Mouse (Mus musculus) forebrain, embryonic 10.5 days (tissue): ENCODE measurements around the gene Patj. TPM values are rescaled to one million over a fixed set of nuclear protein-coding genes. Genes with fewer than 3 reads are reported as not detected.

Experiments used
- DNase-seq: peaks from one replicate; pipeline ENCODE4 v3.0.0-alpha.2; 2017; ENCODE audit warnings: low spot score; ENCODE audit errors: extremely low spot score
- H3K27ac ChIP-seq: fragments of 300-500 bp; sonication (generic); 2 replicates; pipeline ENCODE4 v1.5.1; 2016; ENCODE audit warnings: mild to moderate bottlenecking
- H3K27me3 ChIP-seq: fragments of 300-500 bp; sonication (generic); 2 replicates; pipeline ENCODE4 v1.6.1; 2016; ENCODE audit warnings: mild to moderate bottlenecking; ENCODE audit not compliant: poor library complexity, severe bottlenecking
- H3K36me3 ChIP-seq: fragments of 300-500 bp; sonication (generic); replicated peaks from 2 replicates; pipeline ENCODE4 v1.6.1; 2016; ENCODE audit warnings: mild to moderate bottlenecking, moderate library complexity
- H3K4me1 ChIP-seq: fragments of 300-500 bp; sonication (generic); 2 replicates; pipeline ENCODE4 v1.6.1; 2016
- H3K4me3 ChIP-seq: fragments of 300-500 bp; sonication (generic); 2 replicates; pipeline ENCODE4 v1.5.1; 2016; ENCODE audit warnings: mild to moderate bottlenecking, moderate library complexity
- H3K9me3 ChIP-seq: fragments of 300-500 bp; sonication (generic); 2 replicates; pipeline ENCODE4 v1.6.1; 2016; ENCODE audit warnings: mild to moderate bottlenecking, moderate library complexity
- WGBS: fragments of 180-500 bp; shearing (Covaris S2); methylation state at CpG from one replicate; pipeline ENCODE4 v1.1.7; 2016; 5-methylcytosine and 5-hydroxymethylcytosine counted together
- polyA plus RNA-seq: library from polyadenylated mRNA; unstranded; fragments of >200 nt; fragmentation: Nextera tagmentation; extraction: Ambion mirVana; gene quantifications from 2 replicates; pipeline ENCODE4 v1.2.1, GENCODE M21; 2016

The Patj gene
- 10.2 and 11.2 TPM in 2 replicates for polyA plus RNA-seq

DNA sequence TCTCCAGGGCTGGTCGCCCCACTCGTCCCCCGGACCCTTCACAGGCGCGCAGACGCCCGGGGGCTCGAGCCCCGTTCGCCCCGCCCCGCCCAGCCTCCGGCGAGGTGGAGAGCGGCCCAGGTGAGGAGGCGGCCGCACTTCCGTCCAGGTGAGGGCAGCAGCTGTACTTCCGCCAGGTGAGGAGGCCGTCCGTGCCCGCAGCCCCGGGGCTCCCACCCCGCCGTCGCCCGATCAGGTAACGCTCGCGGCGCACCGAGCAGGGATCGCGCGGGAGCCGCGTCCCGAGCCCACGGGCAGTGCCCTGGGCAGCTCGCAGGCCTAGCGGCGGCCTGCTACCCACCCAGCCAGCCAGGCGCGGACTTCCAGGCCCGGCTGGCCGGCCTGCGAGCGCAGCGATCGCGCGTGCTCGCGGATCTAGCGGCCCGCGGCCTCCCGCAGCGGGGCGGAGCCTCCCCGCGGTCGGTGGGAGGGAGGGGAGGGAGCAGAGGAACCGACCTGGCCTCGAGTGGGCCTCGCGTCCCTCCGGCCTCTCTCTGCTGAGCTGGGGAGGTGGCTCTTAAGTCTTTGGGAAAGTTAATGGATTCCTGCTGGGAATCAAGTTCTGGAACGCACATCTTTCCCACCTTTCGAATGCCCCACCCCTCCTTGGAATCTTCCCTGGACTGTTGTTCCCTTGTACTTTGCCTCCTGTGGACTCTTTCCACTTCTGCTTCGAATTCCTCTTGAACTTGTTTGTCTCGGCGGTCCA, at the start of gene Patj:
Gene Patj, plus strand, starts transcription at position 96 of the 748 bp plus-strand sequence.
- Histone ChIP-seq H3K9me3 (no peaks in the 10 kb centered on the region), H3K36me3 (no peaks in the 10 kb centered on the region), H3K27me3 (peaks cover 9% of the 10 kb centered on the region), H3K4me1 (peaks cover 15% of the 10 kb centered on the region), H3K4me3 (peak within 1 kb of the TSS; percentile 88), H3K27ac (peak within 1 kb of the TSS; percentile 94)
- WGBS: 1% methylated on average over 70 of the region's 73 CpGs
- DNase-seq: peak; percentile 39

DNA sequence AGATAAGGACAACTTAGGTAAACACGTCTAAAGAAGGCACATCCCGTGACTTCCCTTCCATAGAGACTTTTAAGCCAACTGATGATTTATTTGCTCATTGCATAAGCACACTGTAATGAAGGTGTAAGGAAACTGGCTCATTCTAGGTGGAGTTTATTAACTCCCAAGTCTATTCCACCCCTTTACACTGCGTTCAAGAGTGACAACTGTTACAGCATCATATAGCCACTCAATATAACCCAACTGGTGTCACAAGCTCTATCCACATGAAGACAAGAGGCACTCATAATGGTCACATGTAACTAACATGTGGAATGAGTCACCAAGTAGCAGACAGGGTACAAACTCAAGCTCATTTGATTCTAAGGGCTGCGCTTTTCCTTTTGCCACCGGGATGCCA, 47.0 kb upstream of the Patj start:
- DNase-seq: no peak
- no peaks in the 10 kb centered on the region for H3K9me3 ChIP-seq
- peaks cover 3% of the 10 kb centered on the region; the same call in 1 of the 2 replicates for H3K36me3 ChIP-seq
- WGBS: 92% methylated on average over 5 of the region's 5 CpGs
- no peak overlapping the region for H3K4me3 ChIP-seq
- no peaks in the 10 kb centered on the region for H3K27me3 ChIP-seq
- no peaks in the 10 kb centered on the region for H3K4me1 ChIP-seq
- no peak overlapping the region for H3K27ac ChIP-seq

DNA sequence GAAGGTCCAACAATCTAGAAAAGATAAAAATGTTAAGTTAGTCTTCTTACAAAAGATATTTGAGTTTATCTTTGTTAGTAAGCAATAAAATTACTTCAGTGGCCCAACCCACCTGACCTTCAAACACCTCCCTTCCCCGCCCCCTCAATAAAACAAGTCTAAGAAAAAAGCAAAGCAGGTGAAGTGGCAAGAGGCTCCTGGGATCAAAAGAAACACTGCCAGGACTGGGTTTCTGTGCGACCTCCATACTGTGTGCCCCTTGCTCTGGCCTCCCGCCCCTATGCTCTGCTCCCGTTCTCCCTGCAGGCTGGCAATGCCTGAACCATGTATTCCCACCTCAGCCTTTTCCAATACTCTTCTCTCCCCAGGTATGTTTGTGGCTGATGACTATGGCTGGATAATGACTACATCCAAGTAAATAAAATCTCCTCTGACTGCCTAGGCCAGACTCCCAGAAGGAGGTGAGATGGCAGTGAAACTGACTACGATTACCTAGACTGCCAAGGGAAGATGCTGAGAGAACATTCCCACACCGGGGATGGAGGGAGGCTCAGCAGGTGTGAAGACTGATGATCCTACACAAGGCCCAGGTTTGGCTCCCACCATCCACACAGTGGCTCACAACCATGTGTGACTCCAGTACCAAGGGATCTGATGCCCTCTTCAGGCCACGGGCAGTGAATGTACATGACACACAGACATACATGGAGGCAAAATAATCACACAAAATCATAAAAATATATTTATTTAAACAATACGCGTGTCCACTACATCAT, 37.4 kb upstream of the Patj start:
- DNase-seq: no peak
- Histone ChIP-seq H3K9me3 (no peaks in the 10 kb centered on the region), H3K4me1 (no peaks in the 10 kb centered on the region), H3K27ac (no peak overlapping the region), H3K36me3 (peaks cover 63% of the 10 kb centered on the region), H3K4me3 (no peak overlapping the region), H3K27me3 (no peaks in the 10 kb centered on the region)
- WGBS: 95% methylated on average over 9 of the region's 9 CpGs

DNA sequence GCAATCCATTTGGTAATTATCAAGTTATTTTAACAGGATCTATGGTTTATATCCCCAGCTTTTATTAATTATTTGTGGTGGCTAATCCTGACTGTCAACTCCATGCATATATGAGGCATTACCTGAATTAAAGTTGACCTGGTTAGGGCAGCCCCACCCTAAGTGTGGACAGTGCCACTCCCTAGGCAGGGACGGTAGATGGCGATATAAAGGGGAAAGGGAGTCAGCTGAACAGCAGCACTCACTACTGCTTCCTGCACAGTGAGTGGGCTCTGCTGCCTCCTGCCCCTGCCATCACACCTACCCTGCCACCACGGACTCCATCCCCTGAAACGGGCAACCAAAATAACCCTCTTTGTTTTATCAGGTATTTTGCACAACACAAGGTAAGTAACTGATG, 20.2 kb upstream of the Patj start:
- Histone ChIP-seq H3K4me3 (no peak overlapping the region), H3K4me1 (no peaks in the 10 kb centered on the region), H3K36me3 (peaks cover 34% of the 10 kb centered on the region), H3K27me3 (no peaks in the 10 kb centered on the region), H3K9me3 (no peaks in the 10 kb centered on the region), H3K27ac (no peak overlapping the region)
- 62% methylated on average over 4 of the region's 4 CpGs for WGBS
- no peak for DNase-seq

DNA sequence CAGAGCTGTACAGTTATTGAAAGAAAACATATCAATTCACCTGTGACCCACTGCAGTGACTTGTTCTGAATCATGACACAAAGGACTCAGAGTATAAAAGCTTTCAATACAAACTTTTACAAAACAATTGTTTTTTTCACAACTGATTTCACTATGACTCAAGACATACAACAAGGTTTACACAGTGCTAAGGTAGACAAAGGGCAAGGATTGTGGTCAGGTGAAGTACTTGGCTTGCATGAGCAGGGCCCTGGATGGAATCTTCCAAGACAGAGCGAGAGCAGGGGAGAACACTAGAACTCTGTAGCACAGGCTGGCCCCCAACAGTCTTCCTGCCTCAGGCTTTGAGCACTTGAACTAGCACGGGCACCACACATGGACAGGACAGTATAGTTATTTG, 18.6 kb upstream of the Patj start:
- H3K27me3 ChIP-seq: no peaks in the 10 kb centered on the region
- peaks cover 29% of the 10 kb centered on the region for H3K36me3 ChIP-seq
- H3K27ac ChIP-seq: no peak overlapping the region
- H3K9me3 ChIP-seq: no peaks in the 10 kb centered on the region
- DNase-seq: no peak
- no peak overlapping the region for H3K4me3 ChIP-seq
- peaks cover 5% of the 10 kb centered on the region for H3K4me1 ChIP-seq
- WGBS: 92% methylated on average over 2 of the region's 2 CpGs

DNA sequence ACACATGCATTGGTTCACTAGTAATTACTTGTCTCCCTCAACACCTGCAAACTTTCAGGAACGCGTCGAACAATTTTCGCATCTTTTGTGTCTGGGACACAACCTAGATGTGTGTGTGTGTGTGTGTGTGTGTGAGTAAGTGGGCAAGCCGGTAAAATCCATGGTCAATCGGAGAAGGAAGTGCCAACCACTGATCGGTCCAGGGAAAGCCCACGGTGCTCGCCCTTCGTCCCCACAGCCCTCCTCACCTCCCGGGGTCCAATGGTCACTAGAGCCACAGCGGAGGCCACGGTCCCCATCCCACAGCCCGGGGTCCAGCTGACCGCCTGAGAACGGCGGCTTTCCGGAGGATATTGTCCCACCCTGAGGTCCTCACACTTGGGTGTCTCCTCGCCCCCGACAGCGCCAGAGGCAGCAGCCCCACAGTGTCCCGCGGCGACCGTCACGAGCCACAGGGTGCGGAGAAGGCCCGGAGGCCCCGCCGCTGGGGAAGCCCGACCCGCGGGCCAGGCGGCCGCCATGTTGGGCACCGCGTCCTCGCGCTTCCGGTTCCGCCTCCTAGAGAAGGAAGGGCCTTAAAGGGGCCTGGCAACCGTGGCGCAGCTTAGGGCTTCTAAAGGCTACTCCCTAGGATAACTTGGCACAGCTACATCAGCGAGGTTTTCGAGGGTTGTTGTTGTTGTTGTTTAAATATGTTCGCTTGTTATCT, 12.7 kb upstream of the Patj start, which contains the start of gene Tm2d1:
Gene Tm2d1, minus strand, starts transcription at position 591 of the 709 bp plus-strand sequence.
- Histone ChIP-seq H3K27ac (peak within 1 kb of the TSS; percentile 97), H3K4me1 (peaks cover 10% of the 10 kb centered on the region), H3K27me3 (peaks cover 6% of the 10 kb centered on the region; the same call in 1 of the 2 replicates), H3K9me3 (no peaks in the 10 kb centered on the region), H3K4me3 (peak within 1 kb of the TSS; percentile 97), H3K36me3 (peaks cover 17% of the 10 kb centered on the region)
- WGBS: 1% methylated on average over 46 of the region's 46 CpGs
- peak; percentile 83 for DNase-seq

DNA sequence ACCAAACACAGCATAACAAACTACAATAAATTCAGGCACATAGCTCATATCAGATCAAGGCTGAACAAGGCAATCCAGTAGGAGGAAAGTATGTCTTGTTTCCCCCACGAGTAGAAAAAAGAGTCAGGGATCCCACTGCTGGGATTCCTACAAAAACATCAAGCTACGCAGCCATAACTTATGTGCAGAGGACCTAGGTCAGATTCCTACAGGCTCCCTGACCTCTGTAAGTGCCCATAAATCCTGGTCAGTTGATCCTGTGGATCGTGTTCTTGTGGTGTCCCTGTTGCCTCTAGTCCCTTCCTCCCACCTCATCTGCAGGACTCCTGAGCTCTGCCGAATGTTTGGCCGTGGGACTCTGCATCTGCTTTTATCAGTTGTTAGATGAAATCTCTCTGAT, 10.5 kb upstream of the Patj start:
- Histone ChIP-seq H3K4me1 (peaks cover 10% of the 10 kb centered on the region), H3K27me3 (peaks cover 6% of the 10 kb centered on the region; the same call in 1 of the 2 replicates), H3K27ac (no peak overlapping the region), H3K9me3 (no peaks in the 10 kb centered on the region), H3K36me3 (no peaks in the 10 kb centered on the region), H3K4me3 (no peak overlapping the region)
- DNase-seq: no peak
- WGBS: 71% methylated on average over 5 of the region's 5 CpGs

DNA sequence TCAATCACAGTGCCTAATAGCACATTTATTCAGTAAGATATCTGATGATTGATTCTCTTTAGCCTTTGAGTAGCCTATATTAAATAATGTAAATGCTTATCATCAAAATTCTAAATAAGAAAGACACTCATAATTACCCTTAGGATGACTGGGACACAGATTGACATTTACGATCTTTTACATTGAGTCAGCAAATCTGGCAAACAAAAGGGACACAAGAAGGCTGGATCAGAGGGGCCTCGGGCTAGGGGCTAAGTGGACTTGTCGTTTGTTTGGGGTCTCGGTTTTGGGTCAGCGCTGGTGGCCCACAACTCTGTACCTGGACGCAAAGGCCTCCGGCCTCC, 267 bp upstream of the Patj start:
- WGBS: 4% methylated on average over 7 of the region's 7 CpGs
- peak overlapping the region; percentile 94 for H3K27ac ChIP-seq
- H3K36me3 ChIP-seq: no peaks in the 10 kb centered on the region
- peaks cover 15% of the 10 kb centered on the region for H3K4me1 ChIP-seq
- peak overlapping the region; percentile 88 for H3K4me3 ChIP-seq
- H3K9me3 ChIP-seq: no peaks in the 10 kb centered on the region
- peaks cover 9% of the 10 kb centered on the region for H3K27me3 ChIP-seq
- DNase-seq: no peak

DNA sequence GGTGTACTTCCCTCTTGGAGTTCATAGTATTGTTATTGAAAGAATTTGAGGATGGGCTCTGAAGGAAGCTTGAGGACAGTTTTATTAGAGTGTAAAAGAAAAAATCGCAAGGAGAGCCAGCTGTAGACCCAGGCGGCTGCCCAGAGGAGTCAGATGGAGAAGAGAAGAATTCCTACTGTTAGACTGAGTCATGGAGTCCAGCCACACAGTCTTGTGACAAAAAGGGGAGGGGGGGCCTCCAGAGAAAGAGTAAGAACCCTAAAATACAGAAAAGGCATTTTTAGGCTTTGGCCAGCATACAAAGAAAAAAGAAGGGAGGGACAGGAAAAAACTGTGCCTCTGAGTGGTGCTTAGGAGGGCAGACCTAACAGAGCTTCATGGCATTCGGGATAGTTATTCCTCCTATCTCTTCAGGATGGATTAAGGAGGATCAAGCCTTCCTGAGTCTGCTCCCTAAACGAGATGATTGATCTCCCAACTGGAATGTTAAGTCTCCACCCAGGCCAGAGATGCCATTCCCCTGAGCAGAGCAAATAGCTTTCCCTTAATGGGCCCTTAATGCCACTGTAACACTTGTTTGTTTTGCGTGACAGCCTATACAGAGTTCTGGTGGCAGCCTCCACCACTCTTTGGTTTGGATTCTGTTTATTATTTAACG, 5.5 kb downstream of the Patj start:
- no peaks in the 10 kb centered on the region for H3K9me3 ChIP-seq
- no peak overlapping the region for H3K27ac ChIP-seq
- peaks cover 9% of the 10 kb centered on the region for H3K27me3 ChIP-seq
- 34% methylated on average over 6 of the region's 6 CpGs for WGBS
- no peak for DNase-seq
- peaks cover 7% of the 10 kb centered on the region for H3K4me1 ChIP-seq
- no peak overlapping the region for H3K4me3 ChIP-seq
- H3K36me3 ChIP-seq: no peaks in the 10 kb centered on the region

DNA sequence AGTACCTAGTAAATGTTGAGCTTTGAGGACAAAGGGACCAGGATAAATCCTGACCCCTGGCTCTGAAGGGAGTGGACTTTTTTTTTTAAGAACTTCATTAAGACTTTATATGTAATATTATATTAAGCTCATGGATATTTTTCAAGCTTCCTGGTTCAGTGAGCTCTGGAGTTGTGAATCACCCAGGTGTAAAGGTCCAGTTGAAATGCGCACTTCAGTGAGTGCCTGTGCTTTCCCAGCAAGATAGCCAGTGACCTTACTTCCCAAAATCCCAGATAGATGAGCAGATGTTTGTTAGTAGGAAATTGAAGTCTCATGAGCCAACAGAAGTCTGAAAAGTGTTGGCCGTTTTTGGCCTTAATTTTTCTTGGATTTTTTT, 6.0 kb downstream of the Patj start:
- Histone ChIP-seq H3K27ac (no peak overlapping the region), H3K27me3 (peaks cover 5% of the 10 kb centered on the region), H3K36me3 (no peaks in the 10 kb centered on the region), H3K4me3 (no peak overlapping the region), H3K4me1 (peaks cover 3% of the 10 kb centered on the region), H3K9me3 (no peaks in the 10 kb centered on the region)
- WGBS: 86% methylated on average over 2 of the region's 2 CpGs
- DNase-seq: no peak

DNA sequence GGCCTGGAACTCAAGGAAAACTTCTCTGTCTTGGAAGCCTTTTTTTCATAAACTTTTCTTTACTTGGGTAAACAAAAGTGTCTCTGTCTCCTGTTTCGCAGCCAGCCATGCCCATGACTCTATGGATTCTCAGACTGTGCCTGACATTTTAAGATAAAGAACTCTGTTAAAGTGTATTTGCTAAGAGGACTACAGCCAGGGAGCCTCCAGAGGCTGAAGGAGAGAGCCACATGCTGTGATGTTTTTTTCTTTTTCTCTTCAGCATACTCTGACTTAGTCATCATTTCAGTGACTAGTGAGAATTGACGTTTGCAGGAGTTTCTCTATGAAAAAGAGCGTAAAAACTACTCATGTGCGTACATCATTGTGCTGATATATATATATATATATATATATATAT, 7.9 kb downstream of the Patj start:
- WGBS: 89% methylated on average over 4 of the region's 4 CpGs
- Histone ChIP-seq H3K4me1 (peaks cover 3% of the 10 kb centered on the region), H3K4me3 (no peak overlapping the region), H3K9me3 (no peaks in the 10 kb centered on the region), H3K36me3 (no peaks in the 10 kb centered on the region), H3K27ac (no peak overlapping the region), H3K27me3 (no peaks in the 10 kb centered on the region)
- no peak for DNase-seq

DNA sequence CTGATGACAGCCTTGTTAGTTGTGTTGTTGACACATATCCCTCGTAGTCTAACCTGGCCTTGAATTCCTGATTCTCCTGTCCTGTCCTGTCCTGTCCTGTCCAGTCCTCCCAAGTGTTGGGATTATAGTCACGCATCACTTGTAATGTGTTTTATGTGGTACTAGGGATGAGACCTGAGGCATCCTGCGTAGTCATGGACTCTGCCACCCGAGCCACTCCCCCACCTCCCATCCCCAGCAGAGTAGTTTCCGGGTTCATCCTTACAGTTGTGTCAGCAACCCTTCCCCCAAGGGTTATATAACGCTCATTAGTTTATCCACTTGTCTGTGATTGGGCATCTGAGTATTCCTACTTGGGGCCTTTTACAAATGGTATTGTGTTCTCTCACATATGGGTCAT, 8.8 kb downstream of the Patj start:
- H3K27me3 ChIP-seq: no peaks in the 10 kb centered on the region
- no peaks in the 10 kb centered on the region for H3K36me3 ChIP-seq

More for the DNA sequence above, 8.8 kb downstream of the Patj start:
- no peak overlapping the region for H3K27ac ChIP-seq
- no peaks in the 10 kb centered on the region for H3K9me3 ChIP-seq
- 88% methylated on average over 6 of the region's 6 CpGs for WGBS
- H3K4me3 ChIP-seq: no peak overlapping the region
- peaks cover 3% of the 10 kb centered on the region for H3K4me1 ChIP-seq
- DNase-seq: no peak
